Mouse (Mus musculus) left cerebral cortex, postnatal 14 days (tissue): Measurements from ENCODE around the gene Glo1. TPM values are rescaled to one million over a fixed set of nuclear protein-coding genes. Genes with fewer than 3 reads are reported as not detected.

ENCODE experiments used
- DNase-seq, 2 experiments: peaks; one replicate each; pipeline ENCODE4 v3.0.0; 2021 to 2022; ENCODE audit warnings: low spot score in 2 of 2, mixed read lengths in 1 of 2
- intact Hi-C: fragments of 180-260 bp; cut with DNase I; formaldehyde crosslinking; loops from one replicate; pipeline ENCODE4 v1.15.1; 2025
- total RNA-seq, 2 experiments: library from RNA; stranded (reverse); gene quantifications; 2 replicates each; pipeline ENCODE4 v1.2.3; 2021

The Glo1 gene
- total RNA-seq, 2 experiments from 2014 or later, result 131 to 136 TPM

GRCm38 (mm10) chr17:30590417-30591198 lies 36.1 kb downstream of the Glo1 start:
- DNase-seq, result peak; percentile 70 to 85
- intact Hi-C loops, result no loop called here

GRCm38 (mm10) chr17:30583258-30584001 lies 43.2 kb downstream of the Glo1 start:
- intact Hi-C loops, result loop anchor here (10.0 kb wide), 1 partner anchor 689 kb away; no protein-coding TSS in a partner anchor
- no peak for DNase-seq

GRCm38 (mm10) chr17:30582313-30582712 lies 44.4 kb downstream of the Glo1 start:
- DNase-seq, result no peak
- intact Hi-C loops, result loop anchor here (10.0 kb wide), 1 partner anchor 688 kb away; no protein-coding TSS in a partner anchor

GRCm38 (mm10) chr17:30581201-30581600 lies 45.5 kb downstream of the Glo1 start:
- DNase-seq, result peak in 1 of 2 experiments; percentile 81
- intact Hi-C loops, result loop anchor here (10.0 kb wide), 1 partner anchor 686 kb away; no protein-coding TSS in a partner anchor

- intact Hi-C loops, result loop anchor here (10.0 kb wide), 1 partner anchor 686 kb away; no protein-coding TSS in a partner anchor
- peak in 1 of 2 experiments; percentile 23 for DNase-seq
Measured at GRCm38 (mm10) chr17:30580781-30581180, 45.9 kb downstream of the Glo1 start.

- intact Hi-C loops, result no loop called here
- DNase-seq, result no peak
Measured at GRCm38 (mm10) chr17:30576946-30577345, 49.7 kb downstream of the Glo1 start.

GRCm38 (mm10) chr17:30575941-30576773 lies 50.5 kb downstream of the Glo1 start, which contains the start of gene Btbd9:
Btbd9 (minus strand) TSS chr17:30576488.
- intact Hi-C loops, result no loop called here
- peak; percentile 93 to 94 for DNase-seq

- peak; percentile 61 for DNase-seq
- intact Hi-C loops, result no loop called here
Measured at GRCm38 (mm10) chr17:30575121-30575904, 51.4 kb downstream of the Glo1 start.

- DNase-seq, result no peak
- intact Hi-C loops, result no loop called here
Measured at GRCm38 (mm10) chr17:30574783-30575075, 51.9 kb downstream of the Glo1 start.

GRCm38 (mm10) chr17:30573990-30574782 lies 52.5 kb downstream of the Glo1 start:
- intact Hi-C loops, result no loop called here
- no peak for DNase-seq

- intact Hi-C loops, result no loop called here
- no peak for DNase-seq
Measured at GRCm38 (mm10) chr17:30570971-30571370, 55.7 kb downstream of the Glo1 start.

- intact Hi-C loops, result no loop called here
- DNase-seq, result no peak
Measured at GRCm38 (mm10) chr17:30570173-30570572, 56.5 kb downstream of the Glo1 start.

GRCm38 (mm10) chr17:30568473-30568872 lies 58.2 kb downstream of the Glo1 start:
- no peak for DNase-seq
- intact Hi-C loops, result no loop called here

GRCm38 (mm10) chr17:30564971-30565370 lies 61.7 kb downstream of the Glo1 start:
- intact Hi-C loops, result no loop called here
- no peak for DNase-seq

GRCm38 (mm10) chr17:30564407-30564806 lies 62.3 kb downstream of the Glo1 start:
- intact Hi-C loops, result no loop called here
- DNase-seq, result no peak

GRCm38 (mm10) chr17:30563484-30564075 lies 63.1 kb downstream of the Glo1 start:
- intact Hi-C loops, result no loop called here
- DNase-seq, result no peak

- intact Hi-C loops, result no loop called here
- DNase-seq, result no peak
Measured at GRCm38 (mm10) chr17:30562770-30563169, 63.9 kb downstream of the Glo1 start.

GRCm38 (mm10) chr17:30559536-30559935 lies 67.1 kb downstream of the Glo1 start:
- DNase-seq, result peak; percentile 37 to 64

More at GRCm38 (mm10) chr17:30559536-30559935, 67.1 kb downstream of the Glo1 start:
- intact Hi-C loops, result no loop called here
